8 mouse cellular contexts compared by ENCODE assay signal in genomic region chr13:117550108-117550507, GRCm38 (mm10). TPM values are rescaled to one million over a fixed set of nuclear protein-coding genes. Genes with fewer than 3 reads are reported as not detected.
DNase-seq lines count a peak whose midpoint lies in the region; ATAC-seq and TF ChIP-seq lines count a peak whose summit lies in the region.

No protein-coding gene starts in this region.

- no peak overlapping the region for H3K9ac ChIP-seq in ES-E14 (ENCODE audit: insufficient read depth, low read depth, low read length, poor library complexity, severe bottlenecking)

- no peak overlapping the region for H3K4me3 ChIP-seq in ES-E14 (ENCODE audit: insufficient read depth in 1 of 2, low read depth in 1 of 2, low read length in 2 of 2, poor library complexity in 1 of 2, severe bottlenecking in 1 of 2)
- no peak overlapping the region for H3K4me3 ChIP-seq in left cerebral cortex, adult 2 months

- H3K9me3 ChIP-seq in ES-E14 (ENCODE audit: control insufficient read depth, insufficient read depth, low read depth, low read length), result no peaks in the 10 kb centered on the region

- intact Hi-C loops in left cerebral cortex, adult 2 months (cut with DNase I), result loop anchor here (2.0 to 10.0 kb wide), 3 partner anchors 215 to 801 kb away; no protein-coding TSS in a partner anchor

- ATAC-seq in frontal cortex, adult (ENCODE audit: low TSS enrichment), result peak; percentile 93

- peak; percentile 94 for TF ChIP-seq CTCF in left cerebral cortex, adult 2 months (IDR thresholded peaks at IDR 0.05)

- H3K4me1 ChIP-seq in ES-E14 (ENCODE audit: control insufficient read depth in 2 of 2, insufficient read depth in 2 of 2, low read length in 2 of 2, poor library complexity in 1 of 2), result no peaks in the 10 kb centered on the region

- DNase-seq in kidney, adult 9 months, result peak; percentile 11
- no peak for DNase-seq in kidney, adult 18-20 months
- DNase-seq in ES-E14 (ENCODE audit: low read depth, low spot score), result peak; percentile 42
- peak; percentile 65 for DNase-seq in cerebellum, adult 9-10 months
- DNase-seq in left cerebral cortex, adult 2 months (ENCODE audit: extremely low spot score in 1 of 2, low spot score in 2 of 2), result peak; percentile 59 to 66
- peak; percentile 28 for DNase-seq in neural tube, embryonic 10.5 days (ENCODE audit: extremely low spot score, low spot score)
- DNase-seq in gastrocnemius, postnatal 4 days (ENCODE audit: low spot score in 2 of 2), result no peak

- in situ Hi-C loops in ES-E14 (cut with MboI; ENCODE audit: low sequenced_read_pairs in 2 of 2, unreplicated experiment in 2 of 2), result no loop called here

- no peaks in the 10 kb centered on the region for H3K36me3 ChIP-seq in ES-E14 (ENCODE audit: control insufficient read depth, insufficient read depth, low read length, poor library complexity, severe bottlenecking)

- H3K27ac ChIP-seq in ES-E14 (ENCODE audit: insufficient read depth, low read depth, low read length, poor library complexity, severe bottlenecking), result no peak overlapping the region
- H3K27ac ChIP-seq in left cerebral cortex, adult 2 months, result no peak overlapping the region

TF ChIP-seq in ES-E14, 5 proteins besides CTCF, POLR2A, EP300 and RAD21:
- TF ChIP-seq MAFK (IDR thresholded peaks at IDR 0.05; ENCODE audit: insufficient read depth, low read depth, low read length), result no peak
- no peak for TF ChIP-seq ZNF384 (IDR thresholded peaks at IDR 0.05; ENCODE audit: low read depth, low read length)
- TF ChIP-seq ZC3H11A (IDR thresholded peaks at IDR 0.05; ENCODE audit: borderline replicate concordance, low read depth, low read length), result peak; percentile 60; the same call in 1 of the 2 replicates
TF ChIP-seq in ES-E14: peak in this region for 1.

RNA-seq across cellular contexts. Expression of gene Hcn1, which starts 52.0 kb away (rescaled TPM):
- total RNA-seq in ES-E14 (2012; rRNA removed), result 0.05 and 0.09 TPM in 2 replicates
- 10 to 100 TPM; 43.3 to 46.7 TPM for total RNA-seq in left cerebral cortex, adult 2 months (2021)
- total RNA-seq in gastrocnemius, postnatal 4 days (2021), result under 1 TPM; 0.13 to 0.20 TPM

Comparison
In these comparisons a context has a peak if more than half of its experiments do, and no peak if none do; other contexts are left out.
1. DNase-seq: peak in kidney, adult 9 months (single experiment), ES-E14 (single experiment), cerebellum, adult 9-10 months (single experiment), left cerebral cortex, adult 2 months (2 of 2) and neural tube, embryonic 10.5 days (single experiment); none in kidney, adult 18-20 months (single experiment) and gastrocnemius, postnatal 4 days (0 of 2).
2. RNA of gene Hcn1, which starts 52.0 kb away (total RNA-seq): 43.3 to 46.7 TPM in left cerebral cortex, adult 2 months; 0.13 to 0.20 TPM in gastrocnemius, postnatal 4 days and 0.05 to 0.09 TPM in ES-E14; every median in the first group is over 10 times any median in the second.